Mouse (Mus musculus): ENCODE measurements around the gene Mmp27. TPM values are rescaled to one million over a fixed set of nuclear protein-coding genes. Genes with fewer than 3 reads are reported as not detected.

The Mmp27 gene
- polyA plus RNA-seq, 1 experiment from 2014 or later, result not detected

DNA sequence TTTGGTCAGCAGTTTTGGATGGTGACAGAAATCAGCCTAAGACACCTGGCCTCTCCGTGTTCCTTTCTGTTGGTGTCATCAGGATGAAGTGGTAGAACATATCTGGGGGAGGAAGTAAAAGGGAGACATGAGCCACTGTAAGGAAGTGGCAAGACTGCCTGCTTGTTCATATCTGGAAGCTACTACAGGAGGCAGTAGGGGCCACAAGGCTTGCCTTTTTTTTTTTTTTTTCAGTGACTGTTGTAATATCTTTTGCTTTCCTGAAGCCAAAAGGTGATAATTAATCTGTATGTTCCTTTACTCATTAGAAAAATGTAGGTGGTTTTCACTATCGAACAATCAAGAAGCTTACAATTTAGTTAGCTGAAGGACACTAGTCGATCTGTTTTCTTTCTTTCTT lies 51.4 kb downstream of the Mmp27 start:
- no peaks in the 10 kb centered on the region for H3K4me1 ChIP-seq
- H3K4me2 ChIP-seq (replicated peaks), result no peak overlapping the region
- WGBS, result 74% methylated on average over 3 of the region's 3 CpGs
- H3K36me3 ChIP-seq, result no peaks in the 10 kb centered on the region
- H3K27ac ChIP-seq (replicated peaks), result no peak overlapping the region
- ATAC-seq (ENCODE audit: low FRiP score, low read depth), result no peak
- H3K27me3 ChIP-seq, result no peaks in the 10 kb centered on the region
- no peak overlapping the region for H3K9ac ChIP-seq (replicated peaks)
- no peak overlapping the region for H3K4me3 ChIP-seq
- no peaks in the 10 kb centered on the region for H3K9me3 ChIP-seq

- H3K4me3 ChIP-seq, result no peak within 1 kb of the TSS
- no peaks in the 10 kb centered on the region for H3K9me3 ChIP-seq
- H3K9ac ChIP-seq (replicated peaks), result no peak within 1 kb of the TSS
- no peaks in the 10 kb centered on the region for H3K4me1 ChIP-seq
- no peaks in the 10 kb centered on the region for H3K27me3 ChIP-seq
- no peak within 1 kb of the TSS for H3K27ac ChIP-seq (replicated peaks)
- ATAC-seq (ENCODE audit: low FRiP score, low read depth), result no peak
- no peaks in the 10 kb centered on the region for H3K36me3 ChIP-seq
- no peak within 1 kb of the TSS for H3K4me2 ChIP-seq (replicated peaks)
These were observed 56.7 kb downstream of the Mmp27 start, which contains the start of gene Mmp20 for GRCm38 (mm10) chr9:7627931-7628330. Gene Mmp20, plus strand, starts transcription at chr9:7628231.

Other genes with a start within 250 kb of the Mmp27 start
- gene Mmp12, start 227.0 kb upstream of the Mmp27 start, polyA plus RNA-seq (2016; fragmentation: Nextera tagmentation; extraction: Ambion mirVana), result not detected in 2 replicates
- gene Mmp1b, start 183.3 kb upstream of the Mmp27 start, polyA plus RNA-seq (2016; fragmentation: Nextera tagmentation; extraction: Ambion mirVana), result not detected in 2 replicates
- not detected in 2 replicates for gene Mmp3, start 125.6 kb upstream of the Mmp27 start, polyA plus RNA-seq (2016; fragmentation: Nextera tagmentation; extraction: Ambion mirVana)
- gene Mmp10, start 69.0 kb upstream of the Mmp27 start, polyA plus RNA-seq (2016; fragmentation: Nextera tagmentation; extraction: Ambion mirVana), result not detected in 2 replicates
- 0.21 TPM in 1 of 2 replicates, not detected in the other for gene Mmp8, start 12.9 kb upstream of the Mmp27 start, polyA plus RNA-seq (2016; fragmentation: Nextera tagmentation; extraction: Ambion mirVana)
- not detected in 2 replicates for gene Mmp20, start 56.8 kb downstream of the Mmp27 start, polyA plus RNA-seq (2016; fragmentation: Nextera tagmentation; extraction: Ambion mirVana)
- not detected in 2 replicates for gene Mmp7, start 120.7 kb downstream of the Mmp27 start, polyA plus RNA-seq (2016; fragmentation: Nextera tagmentation; extraction: Ambion mirVana)
- 94.6 and 99.8 TPM in 2 replicates for gene Tmem123, start 192.6 kb downstream of the Mmp27 start, polyA plus RNA-seq (2016; fragmentation: Nextera tagmentation; extraction: Ambion mirVana)